Mouse (Mus musculus) lung, postnatal 0 days (tissue): ENCODE measurements around the gene Cdh4. TPM values are rescaled to one million over a fixed set of nuclear protein-coding genes. Genes with fewer than 3 reads are reported as not detected.

Source experiments
- ATAC-seq: fragments of 200-750 bp; cut with Nextera tagmentation; 2 replicates; pipeline ENCODE4 v1.8.0; 2017; ENCODE audit warnings: moderate library complexity
- DNase-seq: peaks from one replicate; pipeline ENCODE4 v3.0.0-alpha.2; 2016; ENCODE audit warnings: low spot score
- H3K27ac ChIP-seq: fragments of 300-500 bp; sonication (generic); 2 replicates; pipeline ENCODE4 v1.5.1; 2014; ENCODE audit warnings: antibody characterized with exemption, mild to moderate bottlenecking, low read length, mixed read lengths
- H3K27me3 ChIP-seq: fragments of 300-500 bp; sonication (generic); replicated peaks from 2 replicates; pipeline ENCODE4 v1.6.1; 2014; ENCODE audit warnings: low read length, mixed read lengths; ENCODE audit not compliant: insufficient read depth
- H3K36me3 ChIP-seq: fragments of 300-500 bp; sonication (generic); 2 replicates; pipeline ENCODE4 v1.6.1; 2014; ENCODE audit warnings: low read length, mixed read lengths; ENCODE audit not compliant: insufficient read depth
- H3K4me1 ChIP-seq: fragments of 300-500 bp; sonication (generic); 2 replicates; pipeline ENCODE4 v1.6.1; 2014; ENCODE audit warnings: antibody characterized with exemption, low read depth, low read length, mixed read lengths; ENCODE audit not compliant: insufficient read depth
- H3K4me2 ChIP-seq: fragments of 300-500 bp; sonication (generic); replicated peaks from 2 replicates; pipeline ENCODE4 v1.6.1; 2014; ENCODE audit warnings: low read depth, mild to moderate bottlenecking, low read length, moderate library complexity, mixed read lengths
- H3K4me3 ChIP-seq: fragments of 300-500 bp; sonication (generic); 2 replicates; pipeline ENCODE4 v1.5.1; 2014; ENCODE audit warnings: low read depth, low read length
- H3K9ac ChIP-seq: fragments of 300-500 bp; sonication (generic); replicated peaks from 2 replicates; pipeline ENCODE4 v1.6.1; 2014; ENCODE audit warnings: low read depth, mild to moderate bottlenecking
- H3K9me3 ChIP-seq: fragments of 300-500 bp; sonication (generic); 2 replicates; pipeline ENCODE4 v1.6.1; 2016; ENCODE audit warnings: low read length, mixed read lengths
- CTCF ChIP-seq: IDR thresholded peaks from 2 replicates; pipeline ENCODE4 v1.5.1; 2016; ENCODE audit warnings: antibody characterized with exemption, mild to moderate bottlenecking
- EP300 ChIP-seq: IDR thresholded peaks from 2 replicates; pipeline ENCODE4 v1.6.1; 2016; ENCODE audit warnings: antibody characterized with exemption, mild to moderate bottlenecking, control low read depth
- WGBS: fragments of 180-500 bp; shearing (Covaris S2); extraction: QIAGEN DNeasy Blood & Tissue Kit; methylation state at CpG from one replicate; pipeline ENCODE4 v1.1.7; 2014; 5-methylcytosine and 5-hydroxymethylcytosine counted together
- polyA plus RNA-seq: library from polyadenylated mRNA; unstranded; fragments of >200 nt; fragmentation: Nextera tagmentation; extraction: Ambion mirVana; gene quantifications from 2 replicates; pipeline ENCODE4 v1.2.1, GENCODE M21; 2015

Cdh4 gene
- polyA plus RNA-seq, 1 experiment from 2014 or later, result 3.4 TPM

- WGBS, result 19% methylated on average over 13 of the region's 13 CpGs
- Histone ChIP-seq H3K36me3 (no peaks in the 10 kb centered on the region), H3K4me2 (no peak overlapping the region), H3K4me3 (no peak overlapping the region), H3K27ac (no peak overlapping the region), H3K9me3 (no peaks in the 10 kb centered on the region), H3K27me3 (0 out of 2 replicates have a peak, but pooled peaks cover 6% of the 10 kb centered on the region), H3K4me1 (peaks cover 2% of the 10 kb centered on the region; the same call in 1 of the 2 replicates), H3K9ac (no peak overlapping the region)
- peak; percentile 48 for ATAC-seq
- peak; percentile 42 for DNase-seq
- no peak for TF ChIP-seq CTCF
- no peak for TF ChIP-seq EP300
These were observed 332.3 kb downstream of the Cdh4 start for GRCm38 (mm10) chr2:179774440-179775110.

- DNase-seq (peak; percentile 71), ATAC-seq (peak; percentile 86)
- TF ChIP-seq EP300 (peak; percentile 53), CTCF (no peak)
- no peak overlapping the region for H3K9ac ChIP-seq
- 0 out of 2 replicates have a peak, but pooled peaks cover 6% of the 10 kb centered on the region for H3K27me3 ChIP-seq
- H3K36me3 ChIP-seq, result no peaks in the 10 kb centered on the region
- H3K4me2 ChIP-seq, result no peak overlapping the region
- H3K9me3 ChIP-seq, result no peaks in the 10 kb centered on the region
- no peak overlapping the region for H3K4me3 ChIP-seq
- H3K27ac ChIP-seq, result no peak overlapping the region
- WGBS, result 64% methylated on average over 10 of the region's 10 CpGs
- no peaks in the 10 kb centered on the region; the same call in 1 of the 2 replicates for H3K4me1 ChIP-seq
These were observed 333.9 kb downstream of the Cdh4 start for GRCm38 (mm10) chr2:179775999-179776705.

- Histone ChIP-seq H3K27ac (no peak overlapping the region), H3K4me1 (no peaks in the 10 kb centered on the region; the same call in 1 of the 2 replicates), H3K36me3 (no peaks in the 10 kb centered on the region), H3K4me3 (no peak overlapping the region), H3K9ac (no peak overlapping the region), H3K27me3 (0 out of 2 replicates have a peak, but pooled peaks cover 2% of the 10 kb centered on the region), H3K4me2 (no peak overlapping the region), H3K9me3 (no peaks in the 10 kb centered on the region)
- DNase-seq (no peak), ATAC-seq (no peak)
- no peak for TF ChIP-seq CTCF
- no peak for TF ChIP-seq EP300
- 58% methylated on average over 9 of the region's 9 CpGs for WGBS
These were observed 337.0 kb downstream of the Cdh4 start for GRCm38 (mm10) chr2:179779266-179779665.

- WGBS, result 41% methylated on average over 4 of the region's 4 CpGs
These were observed 338.7 kb downstream of the Cdh4 start for GRCm38 (mm10) chr2:179780961-179781360.

GRCm38 (mm10) chr2:179787256-179787655, 345.0 kb downstream of the Cdh4 start:
- no peak for DNase-seq
- WGBS, result 85% methylated on average over 18 of the region's 18 CpGs
- ATAC-seq, result no peak
- Histone ChIP-seq H3K9me3 (no peaks in the 10 kb centered on the region), H3K36me3 (no peaks in the 10 kb centered on the region), H3K4me3 (no peak overlapping the region), H3K27me3 (no peaks in the 10 kb centered on the region), H3K4me1 (no peaks in the 10 kb centered on the region), H3K4me2 (no peak overlapping the region), H3K27ac (no peak overlapping the region), H3K9ac (no peak overlapping the region)
- TF ChIP-seq EP300 (no peak), CTCF (no peak)

More at GRCm38 (mm10) chr2:179780961-179781360, 338.7 kb downstream of the Cdh4 start:
- H3K36me3 ChIP-seq, result no peaks in the 10 kb centered on the region
- H3K9ac ChIP-seq, result no peak overlapping the region
- no peak overlapping the region for H3K27ac ChIP-seq
- no peak overlapping the region for H3K4me3 ChIP-seq
- no peak for ATAC-seq
- H3K4me1 ChIP-seq, result no peaks in the 10 kb centered on the region; the same call in 1 of the 2 replicates
- DNase-seq, result no peak
- no peaks in the 10 kb centered on the region for H3K9me3 ChIP-seq
- H3K4me2 ChIP-seq, result no peak overlapping the region
- H3K27me3 ChIP-seq, result no peaks in the 10 kb centered on the region
- TF ChIP-seq CTCF (no peak), EP300 (no peak)

- Histone ChIP-seq H3K4me2 (no peak overlapping the region), H3K4me1 (peaks cover under 1% of the 10 kb centered on the region; the same call in 1 of the 2 replicates), H3K27me3 (no peaks in the 10 kb centered on the region), H3K27ac (no peak overlapping the region), H3K9ac (no peak overlapping the region), H3K9me3 (no peaks in the 10 kb centered on the region), H3K36me3 (no peaks in the 10 kb centered on the region), H3K4me3 (no peak overlapping the region)
- no peak for TF ChIP-seq EP300
- no peak for TF ChIP-seq CTCF
- no peak for DNase-seq
- no peak for ATAC-seq
- WGBS, result 59% methylated on average over 3 of the region's 5 CpGs
These were observed 345.6 kb downstream of the Cdh4 start for GRCm38 (mm10) chr2:179787797-179788196.
